Mouse (Mus musculus) adrenal gland, adult 2 months (tissue): ENCODE measurements around the gene Myo15b. TPM values are rescaled to one million over a fixed set of nuclear protein-coding genes. Genes with fewer than 3 reads are reported as not detected.
"Not testable (repeated sequence)": the region's sequence is repeated elsewhere in the genome, so short reads cannot be mapped to it uniquely, and the experiment has no call there.

Experiments
- DNase-seq: peaks from one replicate; pipeline ENCODE4 v3.0.0; 2021
- polyA plus RNA-seq: library from polyadenylated mRNA; depleted of rRNA; stranded (reverse); fragments of >200 nt; gene quantifications from 2 replicates; pipeline ENCODE4 v1.2.3, GENCODE M21; 2012
- total RNA-seq, 2 experiments: library from RNA; stranded (reverse); gene quantifications; 2 replicates each; pipeline ENCODE4 v1.2.3; 2021

Gene Myo15b
- total and polyA plus RNA-seq, 3 experiments, result 0.13 to 0.35 TPM; not detected in 1

DNA sequence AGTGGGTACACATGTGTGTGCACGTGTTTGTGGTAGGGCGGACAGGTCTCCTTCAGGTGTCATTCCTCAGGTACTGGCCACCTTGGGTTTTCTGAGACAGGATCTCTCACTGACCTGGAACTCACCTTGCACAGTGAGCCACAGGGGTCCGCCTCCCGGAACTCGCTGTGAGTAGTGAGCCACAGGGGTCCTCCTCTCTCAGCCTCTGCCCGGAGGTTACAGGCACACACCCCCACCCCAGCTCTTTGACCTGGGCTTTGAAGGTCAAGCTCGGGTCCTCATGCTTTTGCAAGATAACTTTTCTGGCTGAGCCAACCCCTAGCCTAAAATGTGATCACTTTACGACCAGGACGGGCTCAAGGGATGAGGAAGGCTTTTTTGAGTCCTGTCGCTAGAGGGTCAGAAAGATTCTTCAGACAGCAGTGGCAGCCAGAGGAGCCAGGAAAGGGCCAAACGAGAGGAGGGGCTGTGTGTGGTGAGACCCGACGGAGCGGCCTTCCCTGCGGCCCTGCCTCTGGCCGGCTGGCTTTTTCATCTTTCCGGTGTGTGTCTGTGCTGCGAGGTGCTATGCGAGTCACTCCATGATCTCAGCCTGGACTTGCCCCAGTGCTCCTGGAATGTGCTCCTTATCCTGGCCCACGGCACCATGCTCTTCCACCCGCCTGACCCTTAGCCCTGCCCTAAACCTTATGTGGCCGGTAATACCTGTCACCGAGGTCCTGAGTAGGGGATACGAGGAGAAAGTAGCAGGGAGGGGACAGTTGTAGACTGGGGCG, 27.5 kb upstream of the Myo15b start:
- no peak for DNase-seq

DNA sequence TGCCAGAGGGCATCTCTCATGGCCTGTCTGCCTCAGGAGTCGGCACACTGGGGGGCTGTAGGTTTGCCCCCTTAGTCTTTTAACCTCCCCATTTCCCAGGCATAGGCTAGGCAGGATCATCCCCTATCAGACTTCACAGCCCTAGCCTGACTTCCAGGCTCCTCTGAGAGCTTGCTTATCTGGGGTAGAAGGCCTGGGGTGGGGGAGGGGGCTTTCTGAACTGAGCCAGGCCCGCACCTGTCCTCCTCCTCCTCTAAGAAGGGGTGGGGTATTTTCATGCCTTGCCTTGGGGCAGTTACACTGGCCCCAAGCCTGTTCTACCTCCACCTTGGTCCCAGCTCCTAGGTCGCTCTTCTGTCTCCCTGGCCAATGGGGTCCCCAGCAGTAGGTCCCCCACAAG, 26.7 kb upstream of the Myo15b start:
- no peak for DNase-seq

DNA sequence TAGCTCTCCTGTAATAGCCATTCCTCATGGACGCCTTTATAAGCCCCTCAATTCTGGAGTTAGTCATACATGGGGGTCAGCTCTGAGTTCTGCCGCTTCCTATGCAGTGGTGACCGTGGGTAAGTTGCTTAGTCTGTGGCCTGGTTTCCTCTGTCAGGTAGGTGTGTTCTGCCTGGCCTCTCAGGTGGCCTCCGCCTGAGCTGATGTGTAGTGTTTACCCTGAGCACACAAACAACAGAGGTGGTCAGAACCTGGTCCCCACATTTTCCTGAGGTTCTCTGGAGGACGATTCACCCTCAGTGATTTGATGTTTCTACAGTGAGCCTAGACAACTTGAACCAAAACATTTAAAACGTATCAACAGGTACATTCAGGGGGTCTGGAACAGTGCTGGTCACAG, 26.1 kb upstream of the Myo15b start:
- DNase-seq, result no peak

DNA sequence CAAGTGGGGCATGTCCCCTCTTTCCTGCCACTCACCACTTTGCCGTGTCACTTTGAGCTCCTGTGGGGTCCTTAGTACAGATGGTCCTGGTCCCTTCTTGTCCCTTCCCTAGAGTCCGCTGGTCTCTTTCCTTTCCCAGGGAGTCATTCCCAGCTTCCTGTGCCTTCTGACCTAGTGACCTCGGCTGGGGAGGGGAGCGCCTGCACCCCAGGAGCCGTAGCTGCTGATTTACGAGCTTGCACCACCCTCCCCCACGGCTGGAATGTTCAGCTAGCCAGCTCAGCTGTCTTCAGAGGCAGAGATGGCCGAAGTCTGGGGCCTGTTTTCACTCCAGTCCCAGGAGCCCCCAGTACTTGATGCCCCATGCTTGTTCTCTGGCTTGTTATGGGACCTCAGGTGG, 25.7 kb upstream of the Myo15b start:
- DNase-seq, result peak; percentile 63

GRCm38 (mm10) chr11:115833021-115833513, 25.1 kb upstream of the Myo15b start:
- DNase-seq, result no peak

GRCm38 (mm10) chr11:115834033-115834432, 24.2 kb upstream of the Myo15b start:
- no peak for DNase-seq

DNA sequence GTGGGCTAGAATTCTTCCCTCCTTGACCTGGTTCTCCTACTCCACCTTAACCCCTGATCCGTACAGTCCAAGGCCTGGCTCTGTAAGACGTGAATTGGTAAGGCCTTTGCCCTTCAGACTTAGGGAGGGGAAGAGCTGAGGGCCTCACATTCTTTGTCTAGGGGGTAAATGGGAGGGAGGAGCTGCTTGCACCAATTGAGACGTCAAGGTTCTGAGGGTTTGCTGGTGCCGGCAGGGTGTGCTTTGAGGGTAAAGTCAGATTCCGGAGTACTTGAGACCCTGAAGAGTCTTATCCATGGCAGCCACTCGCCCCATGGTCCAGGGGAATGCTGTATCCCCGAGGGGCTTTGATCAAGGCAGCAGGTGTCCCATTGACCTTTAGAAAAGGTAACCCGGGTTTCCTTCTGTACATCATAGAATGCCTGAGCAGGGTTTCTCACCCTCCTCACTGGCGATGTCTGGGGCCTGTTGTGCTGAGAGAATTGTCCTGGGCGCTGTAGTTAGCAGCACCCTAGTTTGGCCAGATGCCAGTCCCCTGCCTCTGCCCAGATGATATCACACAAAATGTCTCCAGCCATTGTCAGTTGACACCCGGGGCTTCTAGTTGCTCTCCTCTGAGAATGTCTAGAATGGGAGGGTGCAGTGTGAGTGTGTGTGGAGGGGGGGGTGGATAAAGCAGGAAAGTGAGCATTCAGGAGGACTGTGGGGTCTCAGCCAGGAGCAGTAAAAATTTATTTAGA, 21.4 kb upstream of the Myo15b start:
- DNase-seq, result no peak

- DNase-seq, result no peak
Measured at GRCm38 (mm10) chr11:115837606-115838345, 20.4 kb upstream of the Myo15b start.

DNA sequence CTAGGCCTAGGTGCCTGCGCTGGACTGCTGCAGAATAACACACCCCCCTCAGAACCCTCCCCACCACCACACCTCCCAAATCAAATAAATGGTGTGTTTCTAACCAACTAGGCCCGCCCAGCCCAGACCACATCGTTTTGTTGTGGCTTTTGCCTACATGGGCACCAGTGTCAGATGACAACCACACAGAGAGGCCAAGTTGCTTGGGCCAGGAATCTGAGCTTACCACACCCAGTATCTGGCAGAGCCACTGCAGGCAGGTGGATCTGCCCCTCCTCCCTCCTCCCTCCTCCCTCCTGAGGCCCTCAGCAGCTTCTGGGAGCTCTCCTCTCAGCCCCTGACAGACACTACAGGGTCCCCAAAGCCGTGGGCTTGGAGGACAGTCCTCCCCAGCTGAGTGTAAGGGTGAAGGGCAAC, 19.3 kb upstream of the Myo15b start:
- no peak for DNase-seq

- no peak for DNase-seq
Measured at GRCm38 (mm10) chr11:115839732-115840131, 18.5 kb upstream of the Myo15b start.

DNA sequence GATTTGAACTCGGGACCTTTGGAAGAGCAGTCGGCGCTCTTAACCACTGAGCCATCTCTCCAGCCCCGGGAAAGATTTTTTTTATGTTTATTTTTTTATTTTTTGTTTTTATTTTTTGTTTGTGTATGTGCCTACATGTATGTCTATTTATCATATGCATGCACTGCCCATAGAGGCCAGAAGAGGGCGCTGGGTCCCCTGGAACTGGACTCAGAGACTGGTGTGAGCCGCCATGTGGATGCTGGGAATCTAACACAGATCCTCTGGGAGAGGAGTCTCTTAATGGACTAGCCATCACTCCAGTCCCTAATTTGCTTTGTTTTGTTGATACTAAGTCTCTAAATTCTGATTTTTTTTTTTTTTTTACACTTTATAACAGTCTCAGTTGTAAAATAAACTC, 17.2 kb upstream of the Myo15b start:
- no peak for DNase-seq

DNA sequence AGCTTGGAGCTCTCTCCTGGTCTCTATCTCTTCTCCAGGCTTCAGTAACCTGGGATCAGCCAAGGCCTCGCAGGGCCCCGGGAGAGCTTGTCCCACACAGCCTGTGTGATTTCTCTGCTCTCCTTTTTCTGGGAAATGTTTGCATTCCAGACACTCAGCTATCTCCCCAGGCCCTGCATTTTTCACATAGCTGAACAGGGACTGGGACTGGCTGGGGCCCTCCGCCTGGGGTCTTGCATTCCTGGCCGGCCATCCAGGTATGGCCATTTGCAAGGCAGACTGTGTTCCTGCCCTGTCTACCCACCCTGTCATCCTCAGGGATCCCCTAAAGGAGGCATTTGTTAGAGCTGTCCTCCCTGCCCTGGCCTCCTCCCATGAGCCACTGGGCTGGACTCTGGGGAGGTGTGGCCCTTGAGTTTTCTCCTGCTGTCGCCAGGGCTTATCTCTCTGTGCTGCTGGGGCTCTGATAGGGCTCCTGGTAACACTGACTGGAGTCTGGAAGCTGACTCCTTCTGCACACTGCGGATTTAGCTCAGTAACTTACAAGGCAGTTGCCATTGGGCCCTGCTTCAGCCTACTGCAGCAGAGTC, 16.1 kb upstream of the Myo15b start:
- peak; percentile 37 for DNase-seq

- DNase-seq, result no peak
Measured at GRCm38 (mm10) chr11:115843141-115843890, 14.9 kb upstream of the Myo15b start.

GRCm38 (mm10) chr11:115843891-115844239, 14.3 kb upstream of the Myo15b start:
- DNase-seq, result no peak

GRCm38 (mm10) chr11:115844240-115844639, 14.0 kb upstream of the Myo15b start:
- DNase-seq, result no peak

GRCm38 (mm10) chr11:115845819-115846218, 12.4 kb upstream of the Myo15b start:
- DNase-seq, result no peak

- DNase-seq, result no peak
Measured at GRCm38 (mm10) chr11:115854674-115855073, 3.5 kb upstream of the Myo15b start.

DNA sequence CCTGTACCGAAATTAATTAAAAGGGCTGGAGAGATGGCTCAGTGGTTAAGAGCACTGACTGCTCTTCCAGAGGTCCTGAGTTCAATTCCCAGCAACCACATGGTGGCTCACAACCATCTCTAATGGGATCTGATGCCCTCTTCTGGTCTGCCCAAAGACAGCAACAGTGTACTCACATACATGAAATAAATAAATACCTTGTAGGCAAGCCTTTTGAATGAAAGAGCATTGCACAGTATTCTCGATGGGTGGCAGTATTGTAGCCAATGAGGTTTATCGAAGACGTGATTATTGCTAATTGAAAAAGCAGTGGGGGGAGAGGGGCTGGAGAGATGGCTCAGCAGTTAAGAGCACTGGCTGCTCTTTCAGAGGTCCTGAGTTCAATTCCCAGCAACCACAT, 1.1 kb upstream of the Myo15b start:
- not testable (repeated sequence) for DNase-seq

- no peak for DNase-seq
Measured at GRCm38 (mm10) chr11:115857936-115858335, 270 bp upstream of the Myo15b start.

DNA sequence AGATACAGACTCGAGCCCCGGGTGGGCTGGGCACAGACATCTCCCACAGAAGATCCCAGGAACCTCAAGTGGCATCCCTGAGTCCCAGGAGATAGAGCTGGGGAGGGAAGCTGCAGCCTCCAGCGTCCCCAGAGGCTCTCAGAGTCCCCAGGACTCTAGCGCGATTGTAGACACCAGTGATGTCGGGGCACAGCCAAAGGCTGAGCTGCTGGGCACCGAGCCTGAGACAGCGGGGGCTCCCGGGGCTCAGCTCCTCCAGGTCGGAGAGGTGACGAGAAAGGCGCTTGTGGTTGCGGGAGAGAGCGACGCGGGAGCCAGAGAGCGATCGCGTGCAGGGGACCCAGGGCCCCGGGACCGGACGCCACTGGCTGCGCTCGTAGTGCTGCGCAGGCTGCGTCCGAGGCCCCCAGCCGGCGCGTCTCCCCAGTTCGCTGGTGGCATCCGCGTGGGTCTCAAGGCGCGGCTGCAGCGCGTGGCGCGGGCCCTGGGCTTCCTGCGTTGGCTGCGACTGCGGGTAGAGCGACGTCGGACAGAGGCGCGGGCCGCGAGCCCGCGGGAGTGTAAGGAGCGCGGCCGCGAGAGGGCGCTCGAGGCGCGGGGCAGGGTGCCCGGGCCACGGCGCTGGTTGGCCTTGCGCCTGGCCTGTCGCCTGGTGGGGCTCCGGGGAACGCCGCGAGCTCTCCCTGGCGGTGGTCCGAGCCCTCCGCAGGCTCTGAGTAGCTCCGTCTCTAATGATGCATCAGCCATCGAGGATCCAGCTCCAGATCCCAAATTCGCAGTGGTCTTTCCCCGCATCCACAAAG, 1.1 kb downstream of the Myo15b start:
- peak; percentile 91 for DNase-seq

- no peak for DNase-seq
Measured at GRCm38 (mm10) chr11:115863895-115864294, 5.7 kb downstream of the Myo15b start.
